Mouse (Mus musculus) bone marrow, adult 2 months (tissue): ENCODE measurements around the gene Dhps. TPM values are rescaled to one million over a fixed set of nuclear protein-coding genes. Genes with fewer than 3 reads are reported as not detected.

Experiments
- H3K27ac ChIP-seq: fragments of 200-500 bp; 2 replicates; pipeline ENCODE4 v1.5.1; 2012; ENCODE audit warnings: low read depth, mild to moderate bottlenecking, control low read depth, inconsistent platforms, low read length; ENCODE audit not compliant: control insufficient read depth, poor library complexity, insufficient read depth
- H3K4me1 ChIP-seq: fragments of 200-500 bp; 2 replicates; pipeline ENCODE4 v1.6.1; 2011; ENCODE audit warnings: low read length; ENCODE audit not compliant: control insufficient read depth, insufficient read depth
- H3K4me3 ChIP-seq: fragments of 200-500 bp; replicated peaks from 2 replicates; pipeline ENCODE3; 2011; ENCODE audit warnings: mild to moderate bottlenecking, low read depth, low read length, control low read depth; ENCODE audit not compliant: control insufficient read depth
- CTCF ChIP-seq: fragments of 200-500 bp; IDR thresholded peaks from 2 replicates; pipeline ENCODE4 v1.5.1; 2011; ENCODE audit warnings: low read length, control low read depth; ENCODE audit not compliant: control insufficient read depth, insufficient read depth
- POLR2A ChIP-seq: fragments of 200-500 bp; IDR thresholded peaks from 2 replicates; pipeline ENCODE4 v1.6.1; 2011; ENCODE audit warnings: low read depth, mild to moderate bottlenecking, control low read depth, low read length, borderline replicate concordance; ENCODE audit not compliant: control insufficient read depth
- WGBS: fragments of 180-500 bp; shearing (Covaris S2); methylation state at CpG from one replicate; pipeline ENCODE4 v1.1.7; 2018; 5-methylcytosine and 5-hydroxymethylcytosine counted together
- polyA plus RNA-seq: library from polyadenylated mRNA; stranded (reverse); fragments of >200 nt; gene quantifications from 2 replicates; pipeline ENCODE4 v1.2.4, GENCODE M21; 2011; ENCODE audit warnings: low replicate concordance; ENCODE audit not compliant: missing spikeins, insufficient read depth, insufficient read length

Dhps gene
- polyA plus RNA-seq, 1 experiment = 31.0 TPM

DNA sequence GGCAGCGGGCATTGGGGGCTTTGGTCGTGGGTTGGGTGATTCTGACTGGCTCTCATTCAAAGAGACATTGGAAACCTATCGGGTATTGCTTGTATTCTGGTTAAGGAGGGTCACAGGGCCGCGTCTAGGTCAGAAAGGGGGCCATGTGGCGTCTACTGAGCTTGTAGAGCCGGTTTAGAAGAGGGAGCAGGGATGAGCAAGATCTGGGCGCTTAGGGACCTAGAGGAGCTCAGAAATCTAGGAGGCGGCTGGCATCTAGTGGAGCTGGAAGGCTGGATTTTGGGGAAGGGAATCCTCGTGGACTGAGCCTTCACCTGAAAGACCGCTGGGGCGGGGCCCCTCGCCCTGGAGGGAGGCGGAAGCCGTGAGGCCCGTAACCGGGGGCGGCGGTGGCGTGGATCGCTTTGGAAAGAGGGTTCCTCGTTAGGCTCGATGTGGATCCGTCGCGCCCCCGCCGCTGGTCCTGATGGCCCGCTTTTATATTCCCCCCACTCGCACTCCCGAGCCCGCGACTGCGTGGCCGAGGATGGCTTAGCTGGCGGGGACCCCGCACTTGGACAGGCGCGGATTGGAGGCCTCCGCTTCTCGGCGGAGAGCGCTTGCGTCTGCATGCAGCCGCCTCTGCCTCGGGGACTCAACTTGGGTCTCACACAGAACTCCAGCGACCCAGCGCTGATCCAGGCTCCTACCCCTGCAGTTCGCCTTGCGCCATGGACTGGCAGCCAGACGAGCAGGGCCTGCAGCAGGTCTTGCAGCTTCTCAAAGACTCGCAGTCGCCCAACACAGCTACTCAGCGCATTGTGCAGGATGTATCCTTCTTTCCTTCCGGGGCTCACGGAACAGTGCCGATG, 33.7 kb upstream of the Dhps start:
- Histone ChIP-seq H3K27ac (peak overlapping the region; percentile 7; the same call in 1 of the 2 replicates), H3K4me3 (peak overlapping the region; percentile 89), H3K4me1 (peaks cover 1% of the 10 kb centered on the region; the same call in 1 of the 2 replicates)
- TF ChIP-seq CTCF = no peak
- TF ChIP-seq POLR2A = no peak; the same call in 1 of the 2 replicates
- WGBS = 1% methylated on average over 57 of the region's 57 CpGs

DNA sequence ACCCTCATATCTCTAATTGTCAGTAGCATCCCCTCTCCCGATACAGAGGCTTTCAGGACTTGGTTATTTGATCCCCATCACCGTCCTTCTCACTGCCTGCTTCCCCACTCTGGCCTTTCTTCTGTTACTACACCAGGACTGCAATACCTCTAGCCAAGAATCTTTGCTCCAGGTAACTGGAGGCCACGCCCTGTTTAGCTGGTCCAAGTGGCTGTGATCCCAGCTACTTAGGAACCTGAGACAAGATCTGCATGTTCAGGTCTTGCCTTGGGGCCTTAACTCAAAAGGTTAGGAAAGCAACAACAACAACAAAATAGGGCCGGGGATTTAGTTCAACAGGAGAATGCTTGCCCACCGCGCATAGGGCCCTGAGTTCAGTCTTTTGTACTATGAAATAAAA, 27.9 kb upstream of the Dhps start:
- H3K27ac ChIP-seq = no peak overlapping the region
- no peak overlapping the region for H3K4me3 ChIP-seq
- no peaks in the 10 kb centered on the region for H3K4me1 ChIP-seq
- 92% methylated on average over 6 of the region's 6 CpGs for WGBS
- no peak for TF ChIP-seq CTCF
- TF ChIP-seq POLR2A = no peak

DNA sequence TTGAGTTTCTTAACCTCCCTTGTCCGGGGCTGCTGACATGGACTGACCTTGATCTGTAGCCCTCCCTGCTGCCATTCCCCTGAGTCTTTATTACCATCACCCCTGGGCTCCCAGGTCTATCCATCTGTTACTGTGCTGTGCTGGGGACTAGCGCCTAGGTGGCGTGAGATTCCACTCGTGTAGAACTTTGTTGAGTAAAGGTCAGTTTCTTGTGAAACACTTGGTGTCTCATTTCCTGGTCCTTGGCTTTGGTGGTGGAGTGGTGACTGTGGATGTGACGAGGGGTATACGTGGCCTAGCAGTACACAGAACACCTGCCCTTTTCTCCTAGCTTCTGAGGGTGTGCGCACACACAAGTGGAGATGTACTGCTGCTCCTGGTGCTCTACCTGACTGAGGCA, 14.2 kb upstream of the Dhps start:
- TF ChIP-seq CTCF (no peak), POLR2A (no peak)
- Histone ChIP-seq H3K27ac (no peak overlapping the region), H3K4me3 (no peak overlapping the region), H3K4me1 (peaks cover 2% of the 10 kb centered on the region; the same call in 1 of the 2 replicates)
- WGBS = 67% methylated on average over 7 of the region's 7 CpGs

DNA sequence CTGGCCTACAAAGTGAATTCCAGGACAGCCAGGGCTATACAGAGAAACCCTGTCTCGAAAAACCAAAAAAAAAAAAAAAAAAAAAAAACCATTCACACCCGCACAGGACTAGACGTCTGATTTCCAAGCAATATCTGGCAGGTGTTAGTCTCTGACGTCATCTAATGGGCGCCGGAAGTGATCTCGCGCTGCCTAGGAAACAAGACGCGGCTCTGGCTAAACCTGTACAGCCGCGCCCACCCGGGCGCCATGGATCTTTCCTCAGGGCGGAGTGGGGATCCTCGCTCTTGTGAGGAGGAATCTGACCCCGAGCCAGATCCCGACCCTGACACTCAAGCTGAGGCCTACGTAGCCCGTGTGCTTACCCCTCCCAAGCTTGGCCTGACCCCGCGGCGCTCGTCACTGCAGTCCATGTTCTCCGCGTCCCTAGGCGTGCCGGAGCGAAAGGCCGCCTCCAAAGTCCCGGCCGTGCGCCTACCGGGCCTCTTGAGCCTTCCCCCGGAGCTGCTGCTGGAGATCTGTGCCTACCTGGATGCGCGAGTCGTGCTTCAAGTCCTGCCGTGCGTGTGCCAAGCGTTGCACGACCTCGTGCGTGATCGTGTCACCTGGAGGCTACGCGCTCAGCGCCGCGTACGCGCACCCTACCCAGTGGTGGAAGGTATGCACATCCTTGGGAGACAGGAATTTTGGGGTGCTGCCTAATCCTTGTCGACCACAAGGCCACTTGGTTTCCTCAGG, 11.5 kb upstream of the Dhps start, which contains the start of gene Fbxw9:
Gene Fbxw9, plus strand, starts transcription at position 177 of the 738 bp plus-strand sequence.
- Histone ChIP-seq H3K4me3 (peak within 1 kb of the TSS; percentile 98), H3K27ac (peak within 1 kb of the TSS; percentile 41; the same call in 1 of the 2 replicates), H3K4me1 (peaks cover 2% of the 10 kb centered on the region; the same call in 1 of the 2 replicates)
- under 1% methylated on average over 53 of the region's 53 CpGs for WGBS
- TF ChIP-seq CTCF (no peak), POLR2A (no peak)

DNA sequence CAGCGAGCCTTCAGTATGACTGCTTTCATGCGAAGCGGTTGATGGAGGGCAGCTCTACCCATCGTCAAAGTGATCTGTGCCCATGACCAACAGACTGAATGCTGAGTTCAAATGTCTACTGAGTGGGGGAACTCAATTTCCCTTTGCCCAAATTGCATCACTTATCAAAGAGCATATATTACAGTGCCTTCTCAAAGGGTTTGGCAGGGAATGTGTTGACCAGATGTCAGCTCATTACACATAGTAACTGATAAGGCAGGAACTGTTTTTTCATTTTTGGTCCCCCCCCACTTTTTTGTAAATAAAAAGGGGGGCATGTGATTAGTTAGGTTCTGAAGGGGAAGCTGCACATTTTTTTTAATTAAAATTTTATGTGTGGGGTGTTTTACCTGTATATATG, 9.0 kb upstream of the Dhps start:
- H3K4me1 ChIP-seq = peaks cover 2% of the 10 kb centered on the region; the same call in 1 of the 2 replicates
- H3K27ac ChIP-seq = no peak overlapping the region
- TF ChIP-seq CTCF (no peak), POLR2A (no peak)
- WGBS = 87% methylated on average over 4 of the region's 4 CpGs
- no peak overlapping the region for H3K4me3 ChIP-seq

DNA sequence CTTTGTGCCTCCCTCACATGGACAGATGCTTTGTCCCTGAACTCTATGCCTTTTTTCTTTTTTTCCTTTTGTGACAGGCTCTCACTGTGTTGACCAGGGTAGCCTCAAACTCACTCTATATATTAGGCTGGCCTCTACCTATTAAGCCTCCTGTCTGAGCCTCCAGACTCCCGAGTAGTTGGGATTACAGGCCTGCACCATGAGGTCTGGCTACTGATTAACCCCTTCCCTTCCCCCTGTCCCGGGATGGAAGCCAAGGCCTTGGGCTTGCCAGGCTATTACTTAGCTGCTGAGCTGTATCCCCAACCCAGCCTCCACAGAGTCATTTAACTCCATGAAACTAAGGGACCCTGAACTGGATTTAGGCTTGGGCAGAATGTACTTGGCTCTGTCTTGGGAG, 6.3 kb upstream of the Dhps start:
- WGBS = 63% methylated on average over 2 of the region's 2 CpGs
- Histone ChIP-seq H3K4me3 (no peak overlapping the region), H3K27ac (no peak overlapping the region), H3K4me1 (peaks cover 2% of the 10 kb centered on the region; the same call in 1 of the 2 replicates)
- TF ChIP-seq CTCF (no peak), POLR2A (no peak)

DNA sequence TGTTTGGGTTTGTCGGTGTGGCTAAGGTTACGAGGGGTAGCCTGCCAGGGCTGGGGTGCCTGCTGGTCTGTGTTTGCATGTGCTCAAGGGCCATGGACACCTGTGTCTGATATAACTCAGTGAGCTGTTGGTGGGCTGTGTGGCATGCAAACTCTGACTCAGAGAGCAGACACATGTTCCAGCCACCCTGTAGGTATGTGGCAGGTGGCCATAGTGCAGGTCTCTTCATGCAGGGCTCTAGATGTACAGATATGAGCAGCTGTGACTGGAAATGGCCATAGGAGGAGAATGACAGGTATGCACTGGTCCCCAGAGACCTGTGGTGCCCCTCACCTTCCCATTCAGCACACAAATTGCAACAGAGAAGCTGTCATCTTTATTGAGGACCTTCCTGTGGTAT, 4.4 kb upstream of the Dhps start:
- TF ChIP-seq POLR2A (no peak), CTCF (no peak)
- no peak overlapping the region for H3K27ac ChIP-seq
- no peak overlapping the region for H3K4me3 ChIP-seq
- WGBS = 94% methylated on average over 2 of the region's 2 CpGs
- no peaks in the 10 kb centered on the region; the same call in 1 of the 2 replicates for H3K4me1 ChIP-seq

DNA sequence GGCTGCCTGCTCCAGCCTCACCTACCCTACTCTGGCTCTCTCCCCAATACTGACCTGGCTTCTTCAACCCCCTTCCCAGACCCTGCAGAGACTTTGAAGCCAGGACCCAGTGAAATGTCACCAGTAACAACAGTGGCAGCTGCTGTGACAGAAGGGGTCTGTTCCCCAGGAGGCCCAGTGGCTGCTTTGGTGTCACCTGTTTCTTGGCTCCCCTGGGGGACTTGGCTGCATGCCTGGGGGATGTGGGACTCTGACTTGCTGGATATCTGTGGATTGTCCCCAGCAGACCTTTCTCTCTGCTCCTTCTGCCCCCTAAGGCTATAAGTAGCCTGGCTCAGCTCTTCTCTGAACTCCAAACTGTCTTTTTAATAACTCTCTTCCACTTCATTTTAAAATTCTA, 3.6 kb upstream of the Dhps start, which contains the start of gene Gm5741:
Gene Gm5741, minus strand, starts transcription at position 1 of the 400 bp plus-strand sequence.
- no peak within 1 kb of the TSS for H3K27ac ChIP-seq
- no peak for TF ChIP-seq POLR2A
- no peak for TF ChIP-seq CTCF
- no peak within 1 kb of the TSS for H3K4me3 ChIP-seq
- no peaks in the 10 kb centered on the region; the same call in 1 of the 2 replicates for H3K4me1 ChIP-seq

DNA sequence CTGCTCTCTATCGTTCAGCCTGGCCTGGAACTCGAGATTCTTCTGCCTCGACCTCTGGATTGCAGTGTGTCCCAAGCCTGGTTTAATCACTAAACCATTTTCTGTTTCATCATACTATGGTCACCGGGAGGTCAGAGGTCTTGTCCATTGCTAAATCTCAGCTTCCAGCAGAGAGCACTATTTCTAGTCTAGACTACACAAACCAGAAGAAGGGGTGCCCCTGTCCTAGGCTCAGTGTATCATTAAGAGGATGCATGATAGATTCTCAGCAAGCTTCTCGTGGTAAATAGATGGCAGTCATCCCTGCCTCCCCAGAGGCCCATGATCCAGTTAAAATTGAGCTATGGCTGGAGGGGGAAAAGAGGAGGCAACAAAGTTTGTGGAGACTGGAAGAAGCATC, 516 bp upstream of the Dhps start:
- Histone ChIP-seq H3K4me3 (no peak overlapping the region), H3K4me1 (no peaks in the 10 kb centered on the region; the same call in 1 of the 2 replicates), H3K27ac (no peak overlapping the region)
- TF ChIP-seq CTCF (no peak), POLR2A (no peak)
- WGBS = 60% methylated on average over 5 of the region's 5 CpGs
